Mouse (Mus musculus): Measurements from ENCODE around the gene Sec24b. TPM values are rescaled to one million over a fixed set of nuclear protein-coding genes. Genes with fewer than 3 reads are reported as not detected.

Gene Sec24b
- polyA plus RNA-seq, 2 experiments = 41.5 to 84.0 TPM

GRCm38 (mm10) chr3:130040711-130041110 is 20.6 kb downstream of the Sec24b start:
- Histone ChIP-seq H3K36me3 (ENCODE audit: control insufficient read depth, insufficient read depth, low read length) (peaks cover 33% of the 10 kb centered on the region), H3K9me3 (ENCODE audit: control insufficient read depth, low read length) (no peaks in the 10 kb centered on the region; the same call in 1 of the 2 replicates), H3K4me1 (ENCODE audit: control insufficient read depth, insufficient read depth, low read length) (no peaks in the 10 kb centered on the region), H3K4me3 (replicated peaks; ENCODE audit: low read length) (no peak overlapping the region), H3K27ac (replicated peaks; ENCODE audit: low read depth, low read length) (no peak overlapping the region), H3K27me3 (ENCODE audit: control insufficient read depth, insufficient read depth, low read length) (no peaks in the 10 kb centered on the region), H3K4me2 (replicated peaks; ENCODE audit: low read depth, low read length, severe bottlenecking) (no peak overlapping the region), H3K9ac (ENCODE audit: low read depth, low read length, severe bottlenecking) (no peak overlapping the region)
- ATAC-seq (ENCODE audit: low FRiP score, low read depth) (no peak), DNase-seq (ENCODE audit: low spot score) (no peak)
- 92% methylated on average over 5 of the region's 5 CpGs for whole genome bisulfite sequencing
- TF ChIP-seq POLR2A (IDR thresholded peaks at IDR 0.05; ENCODE audit: borderline replicate concordance, extremely low read depth, insufficient read depth, insufficient read length) = no peak

GRCm38 (mm10) chr3:130040017-130040416 is 21.3 kb downstream of the Sec24b start:
- Histone ChIP-seq H3K9ac (ENCODE audit: low read depth, low read length, severe bottlenecking) (no peak overlapping the region), H3K36me3 (ENCODE audit: control insufficient read depth, insufficient read depth, low read length) (peaks cover 39% of the 10 kb centered on the region), H3K4me1 (ENCODE audit: control insufficient read depth, insufficient read depth, low read length) (no peaks in the 10 kb centered on the region), H3K4me3 (replicated peaks; ENCODE audit: low read length) (no peak overlapping the region), H3K27me3 (ENCODE audit: control insufficient read depth, insufficient read depth, low read length) (no peaks in the 10 kb centered on the region), H3K9me3 (ENCODE audit: control insufficient read depth, low read length) (no peaks in the 10 kb centered on the region; the same call in 1 of the 2 replicates), H3K27ac (replicated peaks; ENCODE audit: low read depth, low read length) (no peak overlapping the region), H3K4me2 (replicated peaks; ENCODE audit: low read depth, low read length, severe bottlenecking) (no peak overlapping the region)
- TF ChIP-seq POLR2A (IDR thresholded peaks at IDR 0.05; ENCODE audit: borderline replicate concordance, extremely low read depth, insufficient read depth, insufficient read length) = no peak
- DNase-seq (ENCODE audit: low spot score) = no peak
- no peak for ATAC-seq (ENCODE audit: low FRiP score, low read depth)
- 92% methylated on average over 4 of the region's 4 CpGs for WGBS

- no peak overlapping the region for H3K9ac ChIP-seq (ENCODE audit: low read depth, low read length, severe bottlenecking)
Observed at GRCm38 (mm10) chr3:130028741-130029140, 32.6 kb downstream of the Sec24b start.

GRCm38 (mm10) chr3:130026181-130026580 is 35.2 kb downstream of the Sec24b start:
- WGBS = 93% methylated on average over 10 of the region's 10 CpGs
- Histone ChIP-seq H3K4me3 (replicated peaks; ENCODE audit: low read length) (no peak overlapping the region), H3K4me1 (ENCODE audit: control insufficient read depth, insufficient read depth, low read length) (no peaks in the 10 kb centered on the region), H3K36me3 (ENCODE audit: control insufficient read depth, insufficient read depth, low read length) (peaks cover 71% of the 10 kb centered on the region), H3K9ac (ENCODE audit: low read depth, low read length, severe bottlenecking) (no peak overlapping the region), H3K27ac (replicated peaks; ENCODE audit: low read depth, low read length) (no peak overlapping the region), H3K4me2 (replicated peaks; ENCODE audit: low read depth, low read length, severe bottlenecking) (no peak overlapping the region), H3K9me3 (ENCODE audit: control insufficient read depth, low read length) (no peaks in the 10 kb centered on the region), H3K27me3 (ENCODE audit: control insufficient read depth, insufficient read depth, low read length) (no peaks in the 10 kb centered on the region)
- no peak for TF ChIP-seq POLR2A (IDR thresholded peaks at IDR 0.05; ENCODE audit: borderline replicate concordance, extremely low read depth, insufficient read depth, insufficient read length)
- DNase-seq (ENCODE audit: low spot score) = no peak
- no peak for ATAC-seq (ENCODE audit: low FRiP score, low read depth)

More at GRCm38 (mm10) chr3:130028741-130029140, 32.6 kb downstream of the Sec24b start:
- H3K36me3 ChIP-seq (ENCODE audit: control insufficient read depth, insufficient read depth, low read length) = peaks cover 85% of the 10 kb centered on the region
- WGBS = 88% methylated on average over 5 of the region's 5 CpGs
- H3K9me3 ChIP-seq (ENCODE audit: control insufficient read depth, low read length) = no peaks in the 10 kb centered on the region
- ATAC-seq (ENCODE audit: low FRiP score, low read depth) (no peak), DNase-seq (ENCODE audit: low spot score) (no peak)
- no peaks in the 10 kb centered on the region for H3K4me1 ChIP-seq (ENCODE audit: control insufficient read depth, insufficient read depth, low read length)
- H3K27me3 ChIP-seq (ENCODE audit: control insufficient read depth, insufficient read depth, low read length) = no peaks in the 10 kb centered on the region
- H3K4me3 ChIP-seq (replicated peaks; ENCODE audit: low read length) = no peak overlapping the region
- no peak overlapping the region for H3K4me2 ChIP-seq (replicated peaks; ENCODE audit: low read depth, low read length, severe bottlenecking)
- H3K27ac ChIP-seq (replicated peaks; ENCODE audit: low read depth, low read length) = no peak overlapping the region
- no peak for TF ChIP-seq POLR2A (IDR thresholded peaks at IDR 0.05; ENCODE audit: borderline replicate concordance, extremely low read depth, insufficient read depth, insufficient read length)

GRCm38 (mm10) chr3:130025556-130025955 is 35.8 kb downstream of the Sec24b start:
- H3K4me3 ChIP-seq (replicated peaks; ENCODE audit: low read length) = no peak overlapping the region
- no peak overlapping the region for H3K27ac ChIP-seq (replicated peaks; ENCODE audit: low read depth, low read length)
- WGBS = 88% methylated on average over 8 of the region's 8 CpGs
- no peaks in the 10 kb centered on the region for H3K9me3 ChIP-seq (ENCODE audit: control insufficient read depth, low read length)
- no peak for TF ChIP-seq POLR2A (IDR thresholded peaks at IDR 0.05; ENCODE audit: borderline replicate concordance, extremely low read depth, insufficient read depth, insufficient read length)
- no peaks in the 10 kb centered on the region for H3K27me3 ChIP-seq (ENCODE audit: control insufficient read depth, insufficient read depth, low read length)
- H3K4me2 ChIP-seq (replicated peaks; ENCODE audit: low read depth, low read length, severe bottlenecking) = no peak overlapping the region
- DNase-seq (ENCODE audit: low spot score) (no peak), ATAC-seq (ENCODE audit: low FRiP score, low read depth) (no peak)
- H3K9ac ChIP-seq (ENCODE audit: low read depth, low read length, severe bottlenecking) = no peak overlapping the region
- no peaks in the 10 kb centered on the region for H3K4me1 ChIP-seq (ENCODE audit: control insufficient read depth, insufficient read depth, low read length)
- peaks cover 67% of the 10 kb centered on the region for H3K36me3 ChIP-seq (ENCODE audit: control insufficient read depth, insufficient read depth, low read length)

- no peak for TF ChIP-seq POLR2A (IDR thresholded peaks at IDR 0.05; ENCODE audit: borderline replicate concordance, extremely low read depth, insufficient read depth, insufficient read length)
- Histone ChIP-seq H3K4me2 (replicated peaks; ENCODE audit: low read depth, low read length, severe bottlenecking) (no peak overlapping the region), H3K27me3 (ENCODE audit: control insufficient read depth, insufficient read depth, low read length) (no peaks in the 10 kb centered on the region), H3K27ac (replicated peaks; ENCODE audit: low read depth, low read length) (no peak overlapping the region), H3K9ac (ENCODE audit: low read depth, low read length, severe bottlenecking) (no peak overlapping the region), H3K4me1 (ENCODE audit: control insufficient read depth, insufficient read depth, low read length) (no peaks in the 10 kb centered on the region), H3K4me3 (replicated peaks; ENCODE audit: low read length) (no peak overlapping the region), H3K9me3 (ENCODE audit: control insufficient read depth, low read length) (no peaks in the 10 kb centered on the region), H3K36me3 (ENCODE audit: control insufficient read depth, insufficient read depth, low read length) (peaks cover 37% of the 10 kb centered on the region)
- DNase-seq (ENCODE audit: low spot score) = no peak
- 85% methylated on average over 2 of the region's 2 CpGs for WGBS
- ATAC-seq (ENCODE audit: low FRiP score, low read depth) = no peak
Observed at GRCm38 (mm10) chr3:130012943-130013342, 48.4 kb downstream of the Sec24b start.
